Comparison of ENCODE assay signal across 8 mouse cellular contexts in genomic region chr12:4233572-4234508, GRCm38 (mm10). TPM values are rescaled to one million over a fixed set of nuclear protein-coding genes. Genes with fewer than 3 reads are reported as not detected.
DNase-seq lines count a peak whose midpoint lies in the region; ATAC-seq and TF ChIP-seq lines count a peak whose summit lies in the region.

TSS of gene Ptrhd1 (plus strand) at chr12:4234027.
TSS of gene Cenpo (minus strand) at chr12:4234294.

- no peak for TF ChIP-seq CTCF in G1E (IDR thresholded peaks at IDR 0.05; ENCODE audit: low read depth, low read length)
- TF ChIP-seq CTCF in layer of hippocampus, adult 2 months (conservative IDR thresholded peaks at IDR 0.05): peak; percentile 16
- TF ChIP-seq CTCF in lung, embryonic 14.5 days (IDR thresholded peaks at IDR 0.05; ENCODE audit: low read depth): no peak
- TF ChIP-seq CTCF in olfactory bulb, adult 2 months (IDR thresholded peaks at IDR 0.05; ENCODE audit: insufficient read depth, low read depth, low read length): no peak
- peak; percentile 53; the same call in 1 of the 2 replicates for TF ChIP-seq CTCF in thymus, adult 2 months (IDR thresholded peaks at IDR 0.05; ENCODE audit: borderline replicate concordance, control insufficient read depth, extremely low read depth, insufficient read depth, low read length, poor library complexity)

- under 1% methylated on average over 50 of the region's 50 CpGs for WGBS in forebrain, embryonic 16.5 days
- under 1% methylated on average over 50 of the region's 50 CpGs for WGBS in lung, embryonic 14.5 days
- WGBS in olfactory bulb, adult 2 months: under 1% methylated on average over 50 of the region's 50 CpGs
- WGBS in thymus, adult 2 months: under 1% methylated on average over 50 of the region's 50 CpGs

- intact Hi-C loops in heart, postnatal 36 days (cut with DNase I): loop anchor here (5.0 to 10.0 kb wide), 2 partner anchors 243 to 691 kb away; partner anchors contain the start of gene Ncoa1

- H3K36me3 ChIP-seq in G1E (replicated peaks): peaks cover 54% of the 10 kb centered on the region
- H3K36me3 ChIP-seq in forebrain, embryonic 16.5 days (ENCODE audit: control insufficient read depth, insufficient read depth): no peaks in the 10 kb centered on the region; the same call in 1 of the 2 replicates
- peaks cover 22% of the 10 kb centered on the region for H3K36me3 ChIP-seq in lung, embryonic 14.5 days (ENCODE audit: insufficient read depth)
- H3K36me3 ChIP-seq in thymus, adult 2 months (ENCODE audit: control insufficient read depth, insufficient read depth, low read length): peaks cover 12% of the 10 kb centered on the region

- peak within 1 kb of the TSS; percentile 86 for H3K4me2 ChIP-seq in forebrain, embryonic 16.5 days (ENCODE audit: low read length)
- peak within 1 kb of the TSS; percentile 71 for H3K4me2 ChIP-seq in lung, embryonic 14.5 days

- TF ChIP-seq POLR2A in olfactory bulb, adult 2 months (IDR thresholded peaks at IDR 0.05; ENCODE audit: insufficient read depth, low read depth, low read length): peak; percentile 30; the same call in 1 of the 2 replicates
- TF ChIP-seq POLR2A in thymus, adult 2 months (IDR thresholded peaks at IDR 0.05; ENCODE audit: control insufficient read depth, extremely low read depth, insufficient read depth, low read length, poor library complexity): peak; percentile 69; the same call in 1 of the 2 replicates

- peak within 1 kb of the TSS; percentile 86 for H3K9ac ChIP-seq in forebrain, embryonic 16.5 days (replicated peaks; ENCODE audit: low read depth, low read length)
- peak within 1 kb of the TSS; percentile 65 for H3K9ac ChIP-seq in lung, embryonic 14.5 days

- peak within 1 kb of the TSS; percentile 98 for H3K27ac ChIP-seq in forebrain, embryonic 16.5 days (ENCODE audit: low read length)
- H3K27ac ChIP-seq in layer of hippocampus, adult 2 months: peak within 1 kb of the TSS; percentile 100
- H3K27ac ChIP-seq in lung, embryonic 14.5 days (ENCODE audit: low read depth): peak within 1 kb of the TSS; percentile 91
- H3K27ac ChIP-seq in olfactory bulb, adult 2 months (ENCODE audit: insufficient read depth, low read depth, low read length): peak within 1 kb of the TSS; percentile 99
- peak within 1 kb of the TSS; percentile 71 for H3K27ac ChIP-seq in thymus, adult 2 months (ENCODE audit: control insufficient read depth, insufficient read depth, low read length)

- peak within 1 kb of the TSS; percentile 90 for H3K4me3 ChIP-seq in G1E (ENCODE audit: low read depth, low read length)
- peak within 1 kb of the TSS; percentile 79 for H3K4me3 ChIP-seq in forebrain, embryonic 16.5 days (replicated peaks; ENCODE audit: low read length)
- H3K4me3 ChIP-seq in layer of hippocampus, adult 2 months: peak within 1 kb of the TSS; percentile 77
- H3K4me3 ChIP-seq in lung, embryonic 14.5 days (ENCODE audit: low read depth, low read length): peak within 1 kb of the TSS; percentile 50
- H3K4me3 ChIP-seq in olfactory bulb, adult 2 months (ENCODE audit: insufficient read depth, low read depth, low read length): peak within 1 kb of the TSS; percentile 74
- peak within 1 kb of the TSS; percentile 57 for H3K4me3 ChIP-seq in thymus, adult 2 months (ENCODE audit: control insufficient read depth, insufficient read depth, low read length)

- H3K9me3 ChIP-seq in G1E (replicated peaks): no peaks in the 10 kb centered on the region
- H3K9me3 ChIP-seq in forebrain, embryonic 16.5 days (ENCODE audit: control insufficient read depth, low read length): no peaks in the 10 kb centered on the region
- H3K9me3 ChIP-seq in lung, embryonic 14.5 days (ENCODE audit: low read depth, low read length): no peaks in the 10 kb centered on the region

- H3K4me1 ChIP-seq in G1E (ENCODE audit: insufficient read depth, low read depth, low read length): peaks cover 30% of the 10 kb centered on the region
- peaks cover 14% of the 10 kb centered on the region for H3K4me1 ChIP-seq in forebrain, embryonic 16.5 days (replicated peaks; ENCODE audit: control insufficient read depth, insufficient read depth, low read length)
- peaks cover 7% of the 10 kb centered on the region; the same call in 1 of the 2 replicates for H3K4me1 ChIP-seq in lung, embryonic 14.5 days (ENCODE audit: insufficient read depth)
- no peaks in the 10 kb centered on the region for H3K4me1 ChIP-seq in olfactory bulb, adult 2 months (ENCODE audit: control insufficient read depth, insufficient read depth, low read length)
- no peaks in the 10 kb centered on the region for H3K4me1 ChIP-seq in thymus, adult 2 months (replicated peaks; ENCODE audit: control insufficient read depth, insufficient read depth, low read length)

- peak; percentile 84 for DNase-seq in G1E (ENCODE audit: low spot score)
- peak; percentile 94 to 96 for DNase-seq in cerebellum, adult 18-20 months
- DNase-seq in heart, postnatal 36 days: peak; percentile 98 to 99
- DNase-seq in layer of hippocampus, adult 2 months (ENCODE audit: low spot score in 2 of 2): peak; percentile 89 to 97
- peak; percentile 98 for DNase-seq in lung, embryonic 14.5 days
- DNase-seq in thymus, adult 2 months: peak; percentile 94

- H3K27me3 ChIP-seq in G1E (ENCODE audit: insufficient read depth, low read length): no peaks in the 10 kb centered on the region
- no peaks in the 10 kb centered on the region for H3K27me3 ChIP-seq in forebrain, embryonic 16.5 days (replicated peaks; ENCODE audit: control insufficient read depth, insufficient read depth, low read length)
- H3K27me3 ChIP-seq in lung, embryonic 14.5 days (ENCODE audit: insufficient read depth, low read length): no peaks in the 10 kb centered on the region
- H3K27me3 ChIP-seq in thymus, adult 2 months (ENCODE audit: control insufficient read depth, insufficient read depth, low read length): no peaks in the 10 kb centered on the region

- peak; percentile 90 for ATAC-seq in G1E (ENCODE audit: extremely low read depth, insufficient number of reproducible peaks, low FRiP score, poor library complexity, severe bottlenecking)
- peak; percentile 99 for ATAC-seq in forebrain, embryonic 16.5 days
- ATAC-seq in lung, embryonic 14.5 days (ENCODE audit: insufficient read depth): peak; percentile 99

RNA-seq across cellular contexts. Expression of gene Ptrhd1, which starts in this region (rescaled TPM):
- total RNA-seq in G1E (2014; fragmentation: Nextera tagmentation) (0.97 and 2.3 TPM in 2 replicates), G1E (2017) (3.7 and 5.9 TPM in 2 replicates)
- 1.8 and 2.1 TPM in 2 replicates for polyA plus RNA-seq in G1E (2012)
- polyA plus RNA-seq in forebrain, embryonic 16.5 days (2015; fragmentation: Nextera tagmentation; extraction: Ambion mirVana): 4.8 and 4.9 TPM in 2 replicates
- total RNA-seq in heart, postnatal 36 days (2021): 1 to 10 TPM; 4.0 to 4.1 TPM
- 1 to 10 TPM; 8.0 to 8.2 TPM for total RNA-seq in layer of hippocampus, adult 2 months (2021)
- 6.6 and 7.6 TPM in 2 replicates for polyA plus RNA-seq in lung, embryonic 14.5 days (2014; fragmentation: Nextera tagmentation; extraction: Ambion mirVana)
- not detected in 2 replicates for polyA plus RNA-seq in olfactory bulb, adult 2 months (2012; ENCODE audit: insufficient read depth, insufficient read length, low replicate concordance, missing spikeins)
- 5.5 and 6.2 TPM in 2 replicates for polyA plus RNA-seq in thymus, adult 2 months (2012; rRNA removed)

RNA-seq across cellular contexts. Expression of gene Cenpo, which starts in this region (rescaled TPM):
- total RNA-seq in G1E (2014; fragmentation: Nextera tagmentation): 30.8 and 39.1 TPM in 2 replicates
- 40.6 and 48.6 TPM in 2 replicates for total RNA-seq in G1E (2017)
- polyA plus RNA-seq in G1E (2012): 3.2 and 3.5 TPM in 2 replicates
- 9.1 and 11.3 TPM in 2 replicates for polyA plus RNA-seq in forebrain, embryonic 16.5 days (2015; fragmentation: Nextera tagmentation; extraction: Ambion mirVana)
- 1 to 10 TPM; 2.0 to 2.1 TPM for total RNA-seq in heart, postnatal 36 days (2021)
- total RNA-seq in layer of hippocampus, adult 2 months (2021): 1 to 10 TPM; 4.2 to 4.3 TPM
- polyA plus RNA-seq in lung, embryonic 14.5 days (2014; fragmentation: Nextera tagmentation; extraction: Ambion mirVana): 17.8 and 19.5 TPM in 2 replicates
- not detected in 2 replicates for polyA plus RNA-seq in olfactory bulb, adult 2 months (2012; ENCODE audit: insufficient read depth, insufficient read length, low replicate concordance, missing spikeins)
- polyA plus RNA-seq in thymus, adult 2 months (2012; rRNA removed): 30.9 and 33.8 TPM in 2 replicates

Comparison
In these comparisons a context has a peak if more than half of its experiments do, and no peak if none do; other contexts are left out.
1. Peak in every context shown above with its lines: DNase-seq, ATAC-seq, H3K4me3 ChIP-seq and H3K27ac ChIP-seq.
2. RNA of gene Cenpo (total RNA-seq): 30.8 to 48.6 TPM in G1E; 4.2 to 4.3 TPM in layer of hippocampus, adult 2 months and 2.0 to 2.1 TPM in heart, postnatal 36 days; every median in the first group is over 4 times any median in the second.
3. CTCF ChIP-seq: peak in layer of hippocampus, adult 2 months (single experiment) and thymus, adult 2 months (single experiment); none in G1E (single experiment), lung, embryonic 14.5 days (single experiment) and olfactory bulb, adult 2 months (single experiment).